Mouse (Mus musculus): Measurements from ENCODE around the gene Cdc5l. TPM values are rescaled to one million over a fixed set of nuclear protein-coding genes. Genes with fewer than 3 reads are reported as not detected.
A peak's percentile ranks its signal among the peaks of the same experiment; 100 is the strongest.
"Not testable (repeated sequence)": the region's sequence is repeated elsewhere in the genome, so short reads cannot be mapped to it uniquely, and the experiment has no call there.

Gene Cdc5l
- total and polyA plus RNA-seq, 2 experiments, result 3.5 to 15.5 TPM

GRCm38 (mm10) chr17:45432706-45433398 lies 685 bp downstream of the Cdc5l start:
- DNase-seq (ENCODE audit: extremely low read depth, low read depth, low spot score), result peak; percentile 44
- peaks cover 11% of the 10 kb centered on the region; the same call in 1 of the 2 replicates for H3K79me2 ChIP-seq (ENCODE audit: control insufficient read depth, insufficient read depth, low read length)
- TF ChIP-seq POLR2A (IDR thresholded peaks at IDR 0.05; ENCODE audit: extremely low read depth, insufficient read depth, low read length) (no peak), CTCF (IDR thresholded peaks at IDR 0.05; ENCODE audit: low read depth, low read length) (no peak)
- H3K36me3 ChIP-seq (ENCODE audit: control insufficient read depth, insufficient read depth, low read length), result peaks cover 2% of the 10 kb centered on the region; the same call in 1 of the 2 replicates
- 1% methylated on average over 62 of the region's 62 CpGs for WGBS
- peak overlapping the region; percentile 88 for H3K9ac ChIP-seq (ENCODE audit: low read depth, low read length)
- peak overlapping the region; percentile 78 for H3K27ac ChIP-seq (replicated peaks; ENCODE audit: insufficient read depth, low read depth, low read length)
- no peaks in the 10 kb centered on the region for H3K27me3 ChIP-seq (ENCODE audit: control insufficient read depth, insufficient read depth, low read length)
- H3K4me1 ChIP-seq (ENCODE audit: control insufficient read depth, insufficient read depth, low read length), result peaks cover 8% of the 10 kb centered on the region
- H3K4me3 ChIP-seq (ENCODE audit: insufficient read depth, low read depth, low read length), result peak overlapping the region; percentile 82

GRCm38 (mm10) chr17:45432007-45432406 lies 1.5 kb downstream of the Cdc5l start:
- Histone ChIP-seq H3K9ac (ENCODE audit: low read depth, low read length) (no peak overlapping the region), H3K36me3 (ENCODE audit: control insufficient read depth, insufficient read depth, low read length) (peaks cover 8% of the 10 kb centered on the region; the same call in 1 of the 2 replicates), H3K4me3 (ENCODE audit: insufficient read depth, low read depth, low read length) (no peak overlapping the region), H3K27me3 (ENCODE audit: control insufficient read depth, insufficient read depth, low read length) (no peaks in the 10 kb centered on the region), H3K27ac (replicated peaks; ENCODE audit: insufficient read depth, low read depth, low read length) (no peak overlapping the region), H3K79me2 (ENCODE audit: control insufficient read depth, insufficient read depth, low read length) (peaks cover 11% of the 10 kb centered on the region; the same call in 1 of the 2 replicates), H3K4me1 (ENCODE audit: control insufficient read depth, insufficient read depth, low read length) (peaks cover 8% of the 10 kb centered on the region)
- DNase-seq (ENCODE audit: extremely low read depth, low read depth, low spot score), result no peak
- 47% methylated on average over 3 of the region's 3 CpGs for WGBS
- no peak for TF ChIP-seq POLR2A (IDR thresholded peaks at IDR 0.05; ENCODE audit: extremely low read depth, insufficient read depth, low read length)
- no peak for TF ChIP-seq CTCF (IDR thresholded peaks at IDR 0.05; ENCODE audit: low read depth, low read length)

- Histone ChIP-seq H3K4me1 (ENCODE audit: control insufficient read depth, insufficient read depth, low read length) (no peaks in the 10 kb centered on the region), H3K27me3 (ENCODE audit: control insufficient read depth, insufficient read depth, low read length) (no peaks in the 10 kb centered on the region), H3K4me3 (ENCODE audit: insufficient read depth, low read depth, low read length) (no peak overlapping the region), H3K36me3 (ENCODE audit: control insufficient read depth, insufficient read depth, low read length) (peaks cover 56% of the 10 kb centered on the region), H3K9ac (ENCODE audit: low read depth, low read length) (no peak overlapping the region), H3K79me2 (ENCODE audit: control insufficient read depth, insufficient read depth, low read length) (peaks cover 7% of the 10 kb centered on the region), H3K27ac (replicated peaks; ENCODE audit: insufficient read depth, low read depth, low read length) (no peak overlapping the region)
- TF ChIP-seq CTCF (IDR thresholded peaks at IDR 0.05; ENCODE audit: low read depth, low read length) (no peak), POLR2A (IDR thresholded peaks at IDR 0.05; ENCODE audit: extremely low read depth, insufficient read depth, low read length) (no peak)
- DNase-seq (ENCODE audit: extremely low read depth, low read depth, low spot score), result no peak
- 83% methylated on average over 2 of the region's 2 CpGs for WGBS
These were observed 16.1 kb downstream of the Cdc5l start for GRCm38 (mm10) chr17:45417387-45417786.

GRCm38 (mm10) chr17:45411617-45412016 lies 21.9 kb downstream of the Cdc5l start:
- not testable (repeated sequence) for H3K27ac ChIP-seq (replicated peaks; ENCODE audit: insufficient read depth, low read depth, low read length); H3K4me1 ChIP-seq (ENCODE audit: control insufficient read depth, insufficient read depth, low read length); H3K27me3 ChIP-seq (ENCODE audit: control insufficient read depth, insufficient read depth, low read length); H3K9ac ChIP-seq (ENCODE audit: low read depth, low read length); H3K79me2 ChIP-seq (ENCODE audit: control insufficient read depth, insufficient read depth, low read length); H3K4me3 ChIP-seq (ENCODE audit: insufficient read depth, low read depth, low read length); DNase-seq (ENCODE audit: extremely low read depth, low read depth, low spot score)
- 23% methylated on average over 2 of the region's 2 CpGs for WGBS
- H3K36me3 ChIP-seq (ENCODE audit: control insufficient read depth, insufficient read depth, low read length), result peaks cover 73% of the 10 kb centered on the region

- no peaks in the 10 kb centered on the region for H3K79me2 ChIP-seq (ENCODE audit: control insufficient read depth, insufficient read depth, low read length)
- TF ChIP-seq POLR2A (IDR thresholded peaks at IDR 0.05; ENCODE audit: extremely low read depth, insufficient read depth, low read length) (no peak), CTCF (IDR thresholded peaks at IDR 0.05; ENCODE audit: low read depth, low read length) (no peak)
- no peak overlapping the region for H3K27ac ChIP-seq (replicated peaks; ENCODE audit: insufficient read depth, low read depth, low read length)
- no peak overlapping the region for H3K9ac ChIP-seq (ENCODE audit: low read depth, low read length)
- H3K4me3 ChIP-seq (ENCODE audit: insufficient read depth, low read depth, low read length), result no peak overlapping the region
- 98% methylated on average over 2 of the region's 2 CpGs for whole genome bisulfite sequencing
- H3K36me3 ChIP-seq (ENCODE audit: control insufficient read depth, insufficient read depth, low read length), result peaks cover 74% of the 10 kb centered on the region
- no peaks in the 10 kb centered on the region for H3K27me3 ChIP-seq (ENCODE audit: control insufficient read depth, insufficient read depth, low read length)
- no peaks in the 10 kb centered on the region for H3K4me1 ChIP-seq (ENCODE audit: control insufficient read depth, insufficient read depth, low read length)
- no peak for DNase-seq (ENCODE audit: extremely low read depth, low read depth, low spot score)
These were observed 24.8 kb downstream of the Cdc5l start for GRCm38 (mm10) chr17:45408719-45409118.

- 0 out of 2 replicates have a peak, but pooled peaks cover under 1% of the 10 kb centered on the region for H3K79me2 ChIP-seq (ENCODE audit: control insufficient read depth, insufficient read depth, low read length)
- H3K9ac ChIP-seq (ENCODE audit: low read depth, low read length), result no peak overlapping the region
- no peak for DNase-seq (ENCODE audit: extremely low read depth, low read depth, low spot score)
- peaks cover 11% of the 10 kb centered on the region for H3K4me1 ChIP-seq (ENCODE audit: control insufficient read depth, insufficient read depth, low read length)
- H3K36me3 ChIP-seq (ENCODE audit: control insufficient read depth, insufficient read depth, low read length), result peaks cover 59% of the 10 kb centered on the region
- H3K27ac ChIP-seq (replicated peaks; ENCODE audit: insufficient read depth, low read depth, low read length), result no peak overlapping the region
- no peak overlapping the region for H3K4me3 ChIP-seq (ENCODE audit: insufficient read depth, low read depth, low read length)
- no peaks in the 10 kb centered on the region for H3K27me3 ChIP-seq (ENCODE audit: control insufficient read depth, insufficient read depth, low read length)
- 97% methylated on average over 10 of the region's 10 CpGs for WGBS
- TF ChIP-seq CTCF (IDR thresholded peaks at IDR 0.05; ENCODE audit: low read depth, low read length) (peak; percentile 13; the same call in 1 of the 2 replicates), POLR2A (IDR thresholded peaks at IDR 0.05; ENCODE audit: extremely low read depth, insufficient read depth, low read length) (no peak)
These were observed 27.3 kb downstream of the Cdc5l start for GRCm38 (mm10) chr17:45406281-45406680.
